Mouse (Mus musculus) forebrain, embryonic 14.5 days (tissue): Measurements from ENCODE around the gene A830031A19Rik. TPM values are rescaled to one million over a fixed set of nuclear protein-coding genes. Genes with fewer than 3 reads are reported as not detected.

Source experiments
- ATAC-seq: fragments of 200-750 bp; cut with Nextera tagmentation; 2 replicates; pipeline ENCODE4 v1.8.0; 2017; ENCODE audit warnings: mild to moderate bottlenecking, moderate library complexity
- DNase-seq: peaks from one replicate; pipeline ENCODE4 v3.0.0-alpha.2; 2015; ENCODE audit warnings: low spot score
- H3K27ac ChIP-seq: fragments of 300-500 bp; sonication (generic); 2 replicates; pipeline ENCODE4 v1.5.1; 2014; ENCODE audit warnings: low read depth, mild to moderate bottlenecking, control low read depth, low read length, moderate library complexity
- H3K27me3 ChIP-seq: fragments of 300-500 bp; sonication (generic); replicated peaks from 2 replicates; pipeline ENCODE4 v1.6.1; 2014; ENCODE audit warnings: low read length, control low read depth, mixed read lengths; ENCODE audit not compliant: control insufficient read depth, insufficient read depth
- H3K36me3 ChIP-seq: fragments of 300-500 bp; sonication (generic); 2 replicates; pipeline ENCODE4 v1.6.1; 2014; ENCODE audit warnings: low read length, control low read depth; ENCODE audit not compliant: control insufficient read depth, insufficient read depth
- H3K4me1 ChIP-seq: fragments of 300-500 bp; sonication (generic); 2 replicates; pipeline ENCODE4 v1.6.1; 2014; ENCODE audit warnings: antibody characterized with exemption, low read length, control low read depth; ENCODE audit not compliant: control insufficient read depth, insufficient read depth
- H3K4me2 ChIP-seq: fragments of 300-500 bp; sonication (generic); 2 replicates; pipeline ENCODE4 v1.6.1; 2014; ENCODE audit warnings: mild to moderate bottlenecking, control low read depth, low read length
- H3K4me3 ChIP-seq: fragments of 300-500 bp; sonication (generic); 2 replicates; pipeline ENCODE4 v1.5.1; 2014; ENCODE audit warnings: low read depth, low read length, control low read depth
- H3K9ac ChIP-seq: fragments of 300-500 bp; sonication (generic); 2 replicates; pipeline ENCODE4 v1.6.1; 2014; ENCODE audit warnings: mild to moderate bottlenecking, low read length, control low read depth, moderate library complexity
- H3K9me3 ChIP-seq: fragments of 300-500 bp; sonication (generic); replicated peaks from 2 replicates; pipeline ENCODE4 v1.6.1; 2016; ENCODE audit warnings: low read length, control low read depth, mixed read lengths; ENCODE audit not compliant: control insufficient read depth
- WGBS: fragments of 180-500 bp; shearing (Covaris S2); extraction: QIAGEN DNeasy Blood & Tissue Kit; methylation state at CpG from one replicate; pipeline ENCODE4 v1.1.7; 2014; 5-methylcytosine and 5-hydroxymethylcytosine counted together
- polyA plus RNA-seq: library from polyadenylated mRNA; unstranded; fragments of >200 nt; fragmentation: Nextera tagmentation; extraction: Ambion mirVana; gene quantifications from 2 replicates; pipeline ENCODE4 v1.2.1, GENCODE M21; 2014

Gene A830031A19Rik
- polyA plus RNA-seq, 1 experiment from 2014 or later, result 0.32 TPM

- DNase-seq (no peak), ATAC-seq (no peak)
- H3K4me3 ChIP-seq, result no peak overlapping the region
- 14% methylated on average over 1 of the region's 1 CpGs for WGBS
- H3K27me3 ChIP-seq, result no peaks in the 10 kb centered on the region
- no peaks in the 10 kb centered on the region for H3K9me3 ChIP-seq
- no peak overlapping the region for H3K9ac ChIP-seq
- no peaks in the 10 kb centered on the region for H3K36me3 ChIP-seq
- no peak overlapping the region for H3K4me2 ChIP-seq
- H3K4me1 ChIP-seq, result peaks cover 4% of the 10 kb centered on the region
- H3K27ac ChIP-seq, result no peak overlapping the region
These were observed 15.7 kb downstream of the A830031A19Rik start for GRCm38 (mm10) chr11:24059137-24059536.

- H3K9ac ChIP-seq, result no peak overlapping the region
- no peaks in the 10 kb centered on the region for H3K36me3 ChIP-seq
- no peak overlapping the region for H3K4me2 ChIP-seq
- ATAC-seq (no peak), DNase-seq (no peak)
- no peaks in the 10 kb centered on the region for H3K27me3 ChIP-seq
- H3K4me3 ChIP-seq, result no peak overlapping the region
- 62% methylated on average over 6 of the region's 6 CpGs for WGBS
- no peak overlapping the region for H3K27ac ChIP-seq
- no peaks in the 10 kb centered on the region for H3K9me3 ChIP-seq
- H3K4me1 ChIP-seq, result 0 out of 2 replicates have a peak, but pooled peaks cover 4% of the 10 kb centered on the region
These were observed 22.0 kb downstream of the A830031A19Rik start for GRCm38 (mm10) chr11:24052882-24053281.

GRCm38 (mm10) chr11:24050032-24050757 lies 24.7 kb downstream of the A830031A19Rik start:
- H3K9ac ChIP-seq, result no peak overlapping the region; the same call in 1 of the 2 replicates
- ATAC-seq, result no peak; the same call in 1 of the 2 replicates
- DNase-seq, result no peak
- 78% methylated on average over 11 of the region's 11 CpGs for WGBS
- H3K27me3 ChIP-seq, result no peaks in the 10 kb centered on the region
- H3K27ac ChIP-seq, result no peak overlapping the region
- 0 out of 2 replicates have a peak, but pooled peaks cover 4% of the 10 kb centered on the region for H3K4me1 ChIP-seq
- H3K36me3 ChIP-seq, result no peaks in the 10 kb centered on the region
- no peak overlapping the region for H3K4me2 ChIP-seq
- H3K9me3 ChIP-seq, result no peaks in the 10 kb centered on the region
- H3K4me3 ChIP-seq, result no peak overlapping the region

- DNase-seq, result peak; percentile 90
- 4% methylated on average over 28 of the region's 28 CpGs for whole genome bisulfite sequencing
These were observed 25.4 kb downstream of the A830031A19Rik start for GRCm38 (mm10) chr11:24049226-24050031.

GRCm38 (mm10) chr11:24044025-24044424 lies 30.8 kb downstream of the A830031A19Rik start:
- Histone ChIP-seq H3K4me2 (no peak overlapping the region), H3K9me3 (no peaks in the 10 kb centered on the region), H3K4me1 (no peaks in the 10 kb centered on the region), H3K9ac (no peak overlapping the region), H3K4me3 (no peak overlapping the region), H3K27ac (no peak overlapping the region), H3K27me3 (no peaks in the 10 kb centered on the region), H3K36me3 (no peaks in the 10 kb centered on the region)
- ATAC-seq, result no peak
- DNase-seq, result no peak
- 74% methylated on average over 6 of the region's 6 CpGs for WGBS

More at GRCm38 (mm10) chr11:24049226-24050031, 25.4 kb downstream of the A830031A19Rik start:
- Histone ChIP-seq H3K9ac (peak overlapping the region; percentile 67), H3K4me2 (peak overlapping the region; percentile 53), H3K4me3 (peak overlapping the region; percentile 33), H3K27me3 (no peaks in the 10 kb centered on the region), H3K9me3 (no peaks in the 10 kb centered on the region), H3K36me3 (no peaks in the 10 kb centered on the region), H3K4me1 (0 out of 2 replicates have a peak, but pooled peaks cover 4% of the 10 kb centered on the region), H3K27ac (no peak overlapping the region)
- ATAC-seq, result peak; percentile 95

- no peak overlapping the region for H3K4me2 ChIP-seq
- DNase-seq (no peak), ATAC-seq (no peak)
- no peaks in the 10 kb centered on the region for H3K9me3 ChIP-seq
- no peak overlapping the region for H3K4me3 ChIP-seq
- H3K27me3 ChIP-seq, result no peaks in the 10 kb centered on the region
- no peaks in the 10 kb centered on the region for H3K36me3 ChIP-seq
- no peak overlapping the region for H3K9ac ChIP-seq
- H3K27ac ChIP-seq, result no peak overlapping the region
- no peaks in the 10 kb centered on the region for H3K4me1 ChIP-seq
- WGBS, result 83% methylated on average over 1 of the region's 1 CpGs
These were observed 54.1 kb downstream of the A830031A19Rik start for GRCm38 (mm10) chr11:24020760-24021159.

- 79% methylated on average over 2 of the region's 2 CpGs for WGBS
- no peaks in the 10 kb centered on the region for H3K36me3 ChIP-seq
- H3K4me1 ChIP-seq, result no peaks in the 10 kb centered on the region
- H3K27ac ChIP-seq, result no peak overlapping the region
- H3K4me3 ChIP-seq, result no peak overlapping the region
- no peak for DNase-seq
- H3K27me3 ChIP-seq, result no peaks in the 10 kb centered on the region
- no peak overlapping the region for H3K4me2 ChIP-seq
- no peak for ATAC-seq
- H3K9ac ChIP-seq, result no peak overlapping the region
- H3K9me3 ChIP-seq, result no peaks in the 10 kb centered on the region
These were observed 56.1 kb downstream of the A830031A19Rik start for GRCm38 (mm10) chr11:24018783-24019182.

GRCm38 (mm10) chr11:24016647-24017179 lies 58.1 kb downstream of the A830031A19Rik start:
- no peak overlapping the region for H3K4me3 ChIP-seq
- no peak overlapping the region for H3K4me2 ChIP-seq
- H3K27me3 ChIP-seq, result no peaks in the 10 kb centered on the region
- H3K27ac ChIP-seq, result no peak overlapping the region
- 29% methylated on average over 2 of the region's 2 CpGs for WGBS
- ATAC-seq (no peak), DNase-seq (no peak)
- H3K9me3 ChIP-seq, result no peaks in the 10 kb centered on the region
- H3K4me1 ChIP-seq, result no peaks in the 10 kb centered on the region
- no peak overlapping the region for H3K9ac ChIP-seq
- H3K36me3 ChIP-seq, result no peaks in the 10 kb centered on the region
